Mouse (Mus musculus): ENCODE data around the gene Slc29a4. TPM values are rescaled to one million over a fixed set of nuclear protein-coding genes. Genes with fewer than 3 reads are reported as not detected.

Gene Slc29a4
- polyA plus RNA-seq (2014; fragmentation: Illumina TruSeq; extraction: RNeasy Lipid Tissue Mini Kit (QIAGEN cat#74804); ENCODE audit: low read depth, low replicate concordance) = not detected

DNA sequence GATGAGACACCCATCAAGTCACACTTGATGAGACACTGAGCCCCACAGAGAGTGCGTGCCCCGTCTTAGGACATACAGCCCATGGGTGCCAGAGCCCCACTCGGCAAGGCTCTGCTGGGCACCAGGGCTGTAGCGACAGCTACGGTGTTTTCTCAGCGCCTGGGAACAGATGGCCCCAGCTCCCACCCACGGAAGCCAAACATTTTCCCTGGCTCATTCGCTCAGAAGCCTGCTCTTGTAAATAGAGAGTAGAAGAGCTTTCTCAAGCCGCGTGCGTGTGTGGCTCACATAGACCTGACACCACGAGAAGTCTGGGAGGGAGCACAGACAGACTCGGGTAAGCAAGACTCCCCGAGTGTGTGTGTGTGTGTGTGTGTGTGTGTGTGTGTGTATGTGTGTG, at the start of gene Slc29a4:
Gene Slc29a4, plus strand, starts transcription at position 265 of the 400 bp plus-strand sequence.

Other genes with a start within 250 kb of the Slc29a4 start
- 1.5 TPM for gene Ap5z1, start 228.6 kb upstream of the Slc29a4 start, polyA plus RNA-seq (2014; fragmentation: Illumina TruSeq; extraction: RNeasy Lipid Tissue Mini Kit (QIAGEN cat#74804); ENCODE audit: low read depth, low replicate concordance)
- not detected for gene Papolb, start 162.4 kb upstream of the Slc29a4 start, polyA plus RNA-seq (2014; fragmentation: Illumina TruSeq; extraction: RNeasy Lipid Tissue Mini Kit (QIAGEN cat#74804); ENCODE audit: low read depth, low replicate concordance)
- gene Radil, start 141.4 kb upstream of the Slc29a4 start, polyA plus RNA-seq (2014; fragmentation: Illumina TruSeq; extraction: RNeasy Lipid Tissue Mini Kit (QIAGEN cat#74804); ENCODE audit: low read depth, low replicate concordance) = not detected
- gene Mmd2, start 83.7 kb upstream of the Slc29a4 start, polyA plus RNA-seq (2014; fragmentation: Illumina TruSeq; extraction: RNeasy Lipid Tissue Mini Kit (QIAGEN cat#74804); ENCODE audit: low read depth, low replicate concordance) = 0.28 TPM
- 21.5 TPM for gene Wipi2, start 64.8 kb upstream of the Slc29a4 start, polyA plus RNA-seq (2014; fragmentation: Illumina TruSeq; extraction: RNeasy Lipid Tissue Mini Kit (QIAGEN cat#74804); ENCODE audit: low read depth, low replicate concordance)
- 1.3 TPM for gene Tnrc18, start 125.2 kb downstream of the Slc29a4 start, polyA plus RNA-seq (2014; fragmentation: Illumina TruSeq; extraction: RNeasy Lipid Tissue Mini Kit (QIAGEN cat#74804); ENCODE audit: low read depth, low replicate concordance)
- 2.8 TPM for gene Fbxl18, start 202.9 kb downstream of the Slc29a4 start, polyA plus RNA-seq (2014; fragmentation: Illumina TruSeq; extraction: RNeasy Lipid Tissue Mini Kit (QIAGEN cat#74804); ENCODE audit: low read depth, low replicate concordance)
- 2,506 TPM for gene Actb, start 214.2 kb downstream of the Slc29a4 start, polyA plus RNA-seq (2014; fragmentation: Illumina TruSeq; extraction: RNeasy Lipid Tissue Mini Kit (QIAGEN cat#74804); ENCODE audit: low read depth, low replicate concordance)

Measured in sigmoid colon, adult 10 weeks (tissue).